Mouse (Mus musculus) midbrain, postnatal 0 days (tissue): ENCODE results near the gene 1700030J22Rik. TPM values are rescaled to one million over a fixed set of nuclear protein-coding genes. Genes with fewer than 3 reads are reported as not detected.

ENCODE experiments used
- ATAC-seq: fragments of 200-750 bp; cut with Nextera tagmentation; 2 replicates; pipeline ENCODE4 v1.8.0; 2017; ENCODE audit warnings: moderate number of reproducible peaks, mild to moderate bottlenecking, moderate TSS enrichment, moderate library complexity; ENCODE audit not compliant: low FRiP score
- DNase-seq: peaks from one replicate; pipeline ENCODE4 v3.0.0-alpha.2; 2015; ENCODE audit warnings: low spot score
- H3K27ac ChIP-seq: fragments of 300-500 bp; sonication (generic); 2 replicates; pipeline ENCODE4 v1.5.1; 2014; ENCODE audit warnings: low read depth, mild to moderate bottlenecking, low read length, mixed read lengths
- H3K27me3 ChIP-seq: fragments of 300-500 bp; sonication (generic); 2 replicates; pipeline ENCODE4 v1.6.1; 2014; ENCODE audit warnings: low read length, control low read depth, mixed read lengths; ENCODE audit not compliant: insufficient read depth
- H3K36me3 ChIP-seq: fragments of 300-500 bp; sonication (generic); 2 replicates; pipeline ENCODE4 v1.6.1; 2014; ENCODE audit warnings: low read length, control low read depth, mixed read lengths; ENCODE audit not compliant: insufficient read depth
- H3K4me1 ChIP-seq: fragments of 300-500 bp; sonication (generic); 2 replicates; pipeline ENCODE4 v1.6.1; 2014; ENCODE audit warnings: mild to moderate bottlenecking, control low read depth, antibody characterized with exemption, low read length, mixed read lengths; ENCODE audit not compliant: insufficient read depth
- H3K4me2 ChIP-seq: fragments of 300-500 bp; sonication (generic); 2 replicates; pipeline ENCODE4 v1.6.1; 2014; ENCODE audit warnings: low read depth, mild to moderate bottlenecking, low read length, mixed read lengths; ENCODE audit not compliant: poor library complexity, severe bottlenecking
- H3K4me3 ChIP-seq: fragments of 300-500 bp; sonication (generic); 2 replicates; pipeline ENCODE4 v1.5.1; 2014; ENCODE audit warnings: low read depth, mild to moderate bottlenecking, low read length, moderate library complexity
- H3K9ac ChIP-seq: fragments of 300-500 bp; sonication (generic); replicated peaks from 2 replicates; pipeline ENCODE4 v1.6.1; 2014; ENCODE audit warnings: mild to moderate bottlenecking, low read length, moderate library complexity, mixed read lengths; ENCODE audit not compliant: poor library complexity, severe bottlenecking
- H3K9me3 ChIP-seq: fragments of 300-500 bp; sonication (generic); 2 replicates; pipeline ENCODE4 v1.6.1; 2016; ENCODE audit warnings: low read length, control low read depth
- CTCF ChIP-seq: IDR thresholded peaks from 2 replicates; pipeline ENCODE4 v1.5.1; 2016; ENCODE audit warnings: antibody characterized with exemption, mild to moderate bottlenecking
- WGBS: fragments of 180-500 bp; shearing (Covaris S2); extraction: QIAGEN DNeasy Blood & Tissue Kit; methylation state at CpG from one replicate; pipeline ENCODE4 v1.1.7; 2014; 5-methylcytosine and 5-hydroxymethylcytosine counted together
- polyA plus RNA-seq: library from polyadenylated mRNA; unstranded; fragments of >200 nt; fragmentation: Nextera tagmentation; extraction: Ambion mirVana; gene quantifications from 2 replicates; pipeline ENCODE4 v1.2.1, GENCODE M21; 2015
- total RNA-seq: library from RNA; depleted of rRNA; stranded (reverse); fragments of >200 nt; gene quantifications from 2 replicates; pipeline ENCODE4 v1.2.3, GENCODE M21; 2014; rRNA removed

Gene 1700030J22Rik
- total RNA-seq, result 6.1 and 11.0 TPM in 2 replicates
- polyA plus RNA-seq, result 7.8 and 8.4 TPM in 2 replicates

GRCm38 (mm10) chr8:116978631-116979256, at the start of gene 1700030J22Rik:
TSS of gene 1700030J22Rik (minus strand) at chr8:116978959.
- under 1% methylated on average over 46 of the region's 46 CpGs for WGBS

GRCm38 (mm10) chr8:117027601-117028000, 48.8 kb upstream of the 1700030J22Rik start:
- WGBS, result 93% methylated on average over 5 of the region's 5 CpGs
- no peaks in the 10 kb centered on the region for H3K9me3 ChIP-seq
- H3K4me1 ChIP-seq, result no peaks in the 10 kb centered on the region
- TF ChIP-seq CTCF, result no peak
- DNase-seq (no peak), ATAC-seq (no peak)
- H3K4me2 ChIP-seq, result no peak overlapping the region
- no peak overlapping the region for H3K27ac ChIP-seq
- H3K4me3 ChIP-seq, result no peak overlapping the region
- no peak overlapping the region for H3K9ac ChIP-seq
- no peaks in the 10 kb centered on the region for H3K27me3 ChIP-seq
- H3K36me3 ChIP-seq, result no peaks in the 10 kb centered on the region

More at GRCm38 (mm10) chr8:116978631-116979256, at the start of gene 1700030J22Rik:
- H3K4me3 ChIP-seq, result peak within 1 kb of the TSS; percentile 83
- H3K4me2 ChIP-seq, result peak within 1 kb of the TSS; percentile 80
- H3K9me3 ChIP-seq, result no peaks in the 10 kb centered on the region
- ATAC-seq (peak; percentile 99), DNase-seq (peak; percentile 99)
- H3K4me1 ChIP-seq, result no peaks in the 10 kb centered on the region
- no peaks in the 10 kb centered on the region for H3K27me3 ChIP-seq
- TF ChIP-seq CTCF, result peak; percentile 51; the same call in 1 of the 2 replicates
- H3K9ac ChIP-seq, result peak within 1 kb of the TSS; percentile 47
- H3K36me3 ChIP-seq, result no peaks in the 10 kb centered on the region
- H3K27ac ChIP-seq, result 0 out of 2 replicates have a peak within 1 kb of the TSS, but pooled peaks have one; percentile 38

- WGBS, result 76% methylated on average over 1 of the region's 1 CpGs
- no peak overlapping the region for H3K4me3 ChIP-seq
- TF ChIP-seq CTCF, result peak; percentile 53
- H3K4me2 ChIP-seq, result no peak overlapping the region
- DNase-seq (peak; percentile 6), ATAC-seq (no peak)
- no peak overlapping the region for H3K9ac ChIP-seq
- H3K9me3 ChIP-seq, result no peaks in the 10 kb centered on the region
- H3K36me3 ChIP-seq, result no peaks in the 10 kb centered on the region
- no peaks in the 10 kb centered on the region for H3K27me3 ChIP-seq
- H3K4me1 ChIP-seq, result no peaks in the 10 kb centered on the region
- no peak overlapping the region for H3K27ac ChIP-seq
Measured at GRCm38 (mm10) chr8:117022297-117022993, 43.7 kb upstream of the 1700030J22Rik start.

GRCm38 (mm10) chr8:117019323-117020275, 40.8 kb upstream of the 1700030J22Rik start:
- no peaks in the 10 kb centered on the region for H3K36me3 ChIP-seq
- no peaks in the 10 kb centered on the region for H3K9me3 ChIP-seq
- 81% methylated on average over 18 of the region's 18 CpGs for WGBS
- ATAC-seq (no peak), DNase-seq (peak; percentile 21)
- no peak overlapping the region for H3K4me2 ChIP-seq
- peak overlapping the region; percentile 7; the same call in 1 of the 2 replicates for H3K27ac ChIP-seq
- no peak overlapping the region for H3K4me3 ChIP-seq
- H3K9ac ChIP-seq, result no peak overlapping the region
- H3K4me1 ChIP-seq, result no peaks in the 10 kb centered on the region
- no peaks in the 10 kb centered on the region for H3K27me3 ChIP-seq
- no peak for TF ChIP-seq CTCF

GRCm38 (mm10) chr8:117017896-117018295, 39.1 kb upstream of the 1700030J22Rik start:
- H3K4me2 ChIP-seq, result no peak overlapping the region
- no peak for TF ChIP-seq CTCF
- no peaks in the 10 kb centered on the region for H3K27me3 ChIP-seq
- no peak overlapping the region for H3K9ac ChIP-seq
- no peak overlapping the region for H3K4me3 ChIP-seq
- no peak for DNase-seq
- WGBS, result 96% methylated on average over 4 of the region's 4 CpGs
- H3K27ac ChIP-seq, result no peak overlapping the region
- no peaks in the 10 kb centered on the region for H3K36me3 ChIP-seq
- no peak for ATAC-seq
- H3K9me3 ChIP-seq, result no peaks in the 10 kb centered on the region
- H3K4me1 ChIP-seq, result no peaks in the 10 kb centered on the region
